Mouse (Mus musculus) spleen, postnatal 10 days (tissue): ENCODE measurements around the gene Actg1.
"Not testable (repeated sequence)": the region's sequence is repeated elsewhere in the genome, so short reads cannot be mapped to it uniquely, and the experiment has no call there.

Experiments used
- DNase-seq, 2 experiments: peaks; one replicate each; pipeline ENCODE4 v3.0.0; 2021 to 2022; ENCODE audit warnings: low spot score in 2 of 2

Actg1 gene

DNA sequence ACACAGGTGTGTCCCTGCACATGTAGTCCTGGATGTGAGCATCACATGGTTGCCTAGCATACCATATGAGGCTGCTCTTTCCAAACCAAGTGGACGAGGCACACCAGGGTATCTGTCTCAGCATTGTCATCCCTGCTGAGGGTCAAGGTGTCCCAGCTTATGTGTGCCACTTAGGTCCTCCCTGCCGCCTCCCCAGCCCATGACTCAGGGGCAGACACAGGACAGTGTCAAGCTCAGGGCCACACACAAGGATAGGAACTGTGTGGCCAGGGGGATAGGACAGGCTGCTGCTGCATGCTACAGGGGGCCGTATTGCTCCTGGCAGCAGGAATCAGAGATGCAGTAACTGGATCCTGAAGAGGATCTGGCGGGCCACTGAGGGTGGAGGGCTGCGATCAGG, 12.4 kb upstream of the Actg1 start:
- no peak for DNase-seq

DNA sequence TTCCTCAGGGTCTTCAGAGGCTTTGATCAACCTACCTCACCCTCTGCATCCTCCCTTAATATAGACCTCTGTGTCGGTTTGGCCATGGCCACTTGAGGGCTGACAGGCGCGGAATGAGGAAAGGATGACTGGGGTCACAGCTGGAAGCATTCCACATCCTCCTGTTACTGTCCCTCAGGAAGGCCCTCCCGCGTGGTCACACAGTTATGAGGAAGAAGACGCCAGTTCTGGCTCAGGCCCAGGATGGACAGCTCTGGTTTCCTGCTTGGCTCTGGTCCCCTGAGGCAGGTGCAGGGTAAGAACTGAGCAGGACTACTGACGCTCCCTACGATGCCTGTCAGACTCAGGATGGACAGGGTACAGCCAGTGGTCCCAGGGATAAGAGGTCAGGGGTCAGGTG, 11.7 kb upstream of the Actg1 start:
- no peak for DNase-seq

DNA sequence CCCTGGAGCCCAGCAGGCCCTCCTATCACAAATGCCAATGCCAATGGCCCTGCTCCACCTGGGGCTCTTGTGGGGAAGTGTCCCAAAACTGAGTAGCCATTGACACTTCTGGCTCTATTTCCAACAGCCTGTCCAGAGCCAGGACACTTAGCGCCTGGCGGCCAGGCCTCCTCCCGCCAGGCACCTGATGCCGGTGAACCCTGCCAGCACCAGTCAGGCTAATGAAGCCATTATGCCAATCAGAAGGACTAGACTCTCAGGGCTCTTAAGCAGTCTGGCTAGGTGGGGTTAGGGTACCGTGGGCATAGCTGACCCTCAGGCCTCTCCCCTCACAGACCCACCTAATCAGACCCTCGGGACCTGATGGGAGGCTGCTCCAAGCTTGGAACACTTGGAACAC, 11.0 kb upstream of the Actg1 start:
- DNase-seq = no peak

DNA sequence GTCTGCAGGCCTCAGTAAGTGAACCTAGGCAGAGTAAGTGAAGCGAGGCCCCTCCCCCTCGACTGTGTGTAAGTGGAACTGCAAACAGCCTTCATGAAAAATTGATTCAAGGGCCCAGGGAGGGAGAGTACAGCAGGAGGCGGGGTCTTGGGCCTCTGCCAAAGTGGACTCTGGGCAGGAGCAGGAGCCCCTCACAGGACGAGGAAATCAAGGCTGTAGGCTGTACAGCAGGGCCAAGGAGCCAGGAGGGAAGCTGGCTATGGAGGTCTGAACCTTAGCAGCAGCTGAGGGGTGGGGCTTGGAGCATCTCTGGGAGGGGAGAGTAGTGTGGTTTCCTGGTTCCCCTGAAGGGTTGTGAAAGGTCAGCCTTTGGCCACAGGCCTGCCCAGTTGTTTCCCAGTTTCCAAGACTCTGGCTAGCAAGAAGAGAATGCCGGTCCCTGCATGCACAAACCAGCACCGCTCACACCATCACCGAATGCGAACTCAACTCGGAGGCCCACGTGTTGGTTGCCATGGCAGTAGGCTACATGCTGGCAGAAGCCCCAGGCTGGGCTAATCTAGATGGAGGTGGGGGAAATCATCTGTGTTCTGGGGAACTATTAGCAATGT, 9.6 kb upstream of the Actg1 start:
- DNase-seq = no peak

DNA sequence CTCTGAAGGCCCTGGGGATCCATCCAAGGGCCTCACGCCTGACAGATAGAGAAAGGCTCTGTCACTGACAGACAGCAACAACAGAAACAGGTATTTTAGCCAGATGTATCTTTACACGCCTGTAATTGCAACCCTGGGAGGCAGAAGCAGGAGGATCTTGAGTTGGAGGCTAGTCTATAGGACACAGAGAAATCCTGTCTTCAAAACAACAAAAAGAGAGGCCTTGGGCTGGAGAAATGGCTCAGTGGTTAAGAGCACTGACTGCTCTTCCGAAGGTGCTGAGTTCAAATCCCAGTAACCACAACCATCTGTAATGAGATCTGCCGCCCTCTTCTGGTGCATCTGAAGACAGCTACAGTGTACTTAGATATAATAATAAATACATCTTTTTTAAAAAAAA, 8.6 kb upstream of the Actg1 start:
- no peak for DNase-seq

DNA sequence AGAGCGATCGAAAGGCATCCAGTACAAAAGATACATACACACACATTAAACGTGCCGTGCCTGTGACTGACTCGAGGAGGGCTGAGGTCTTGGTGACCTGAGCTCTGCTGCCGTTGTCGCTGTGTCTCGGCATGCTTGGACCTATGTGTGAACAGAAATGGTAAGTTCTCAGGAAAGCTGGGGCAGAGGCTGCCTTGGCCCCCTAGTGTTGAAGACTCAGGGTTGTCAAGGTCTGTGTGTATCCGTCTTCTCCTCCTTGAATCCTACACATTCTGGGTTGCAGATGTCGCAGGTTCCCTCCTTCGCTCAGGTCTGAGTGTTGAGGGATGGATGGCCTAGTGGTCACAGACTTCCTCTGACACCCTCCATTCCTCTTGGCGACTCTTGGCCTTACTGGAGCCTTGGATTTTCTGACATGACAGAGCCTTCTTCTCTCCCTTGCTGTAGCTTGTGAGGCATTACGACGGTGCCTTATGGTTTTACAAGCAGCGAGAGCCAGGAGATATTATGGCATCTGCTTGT, 8.0 kb upstream of the Actg1 start:
- DNase-seq = no peak

DNA sequence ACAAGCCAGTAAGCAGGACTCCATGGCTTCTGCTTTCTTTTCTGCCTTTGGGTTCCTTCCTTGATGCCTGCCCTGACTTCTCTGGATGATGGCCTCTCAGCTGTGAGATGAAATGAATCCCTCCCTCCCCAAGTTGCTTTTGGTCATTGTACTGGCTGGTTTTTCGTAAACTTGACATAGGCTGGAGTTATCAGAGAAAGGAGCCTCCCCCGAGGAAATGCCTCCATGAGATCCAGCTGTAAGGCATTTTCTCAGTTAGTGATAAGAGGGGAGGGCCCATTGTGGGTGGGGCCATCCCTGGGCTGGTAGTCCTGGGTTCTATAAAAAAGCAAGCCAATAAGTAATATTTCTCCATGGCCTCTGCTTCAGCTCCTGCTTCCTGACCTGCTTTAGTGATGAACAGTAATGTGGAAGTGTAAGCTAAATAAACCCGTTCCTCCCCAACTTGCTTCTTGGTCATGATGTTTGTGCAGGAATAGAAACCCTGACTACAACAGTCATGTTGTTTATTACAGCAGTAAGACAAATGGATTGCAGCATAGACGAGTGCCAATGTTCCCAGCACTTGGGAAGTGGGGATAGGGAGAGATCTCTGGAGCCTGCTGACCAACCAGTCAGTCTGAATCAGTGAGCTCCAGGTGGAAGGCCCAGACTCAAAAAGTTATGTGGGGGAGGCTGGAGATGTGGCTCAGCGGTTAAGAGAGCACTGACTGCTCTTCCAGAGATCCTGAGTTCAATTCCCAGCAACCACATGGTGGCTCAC, 7.1 kb upstream of the Actg1 start:
- peak in 1 of 2 experiments; percentile 24 for DNase-seq

DNA sequence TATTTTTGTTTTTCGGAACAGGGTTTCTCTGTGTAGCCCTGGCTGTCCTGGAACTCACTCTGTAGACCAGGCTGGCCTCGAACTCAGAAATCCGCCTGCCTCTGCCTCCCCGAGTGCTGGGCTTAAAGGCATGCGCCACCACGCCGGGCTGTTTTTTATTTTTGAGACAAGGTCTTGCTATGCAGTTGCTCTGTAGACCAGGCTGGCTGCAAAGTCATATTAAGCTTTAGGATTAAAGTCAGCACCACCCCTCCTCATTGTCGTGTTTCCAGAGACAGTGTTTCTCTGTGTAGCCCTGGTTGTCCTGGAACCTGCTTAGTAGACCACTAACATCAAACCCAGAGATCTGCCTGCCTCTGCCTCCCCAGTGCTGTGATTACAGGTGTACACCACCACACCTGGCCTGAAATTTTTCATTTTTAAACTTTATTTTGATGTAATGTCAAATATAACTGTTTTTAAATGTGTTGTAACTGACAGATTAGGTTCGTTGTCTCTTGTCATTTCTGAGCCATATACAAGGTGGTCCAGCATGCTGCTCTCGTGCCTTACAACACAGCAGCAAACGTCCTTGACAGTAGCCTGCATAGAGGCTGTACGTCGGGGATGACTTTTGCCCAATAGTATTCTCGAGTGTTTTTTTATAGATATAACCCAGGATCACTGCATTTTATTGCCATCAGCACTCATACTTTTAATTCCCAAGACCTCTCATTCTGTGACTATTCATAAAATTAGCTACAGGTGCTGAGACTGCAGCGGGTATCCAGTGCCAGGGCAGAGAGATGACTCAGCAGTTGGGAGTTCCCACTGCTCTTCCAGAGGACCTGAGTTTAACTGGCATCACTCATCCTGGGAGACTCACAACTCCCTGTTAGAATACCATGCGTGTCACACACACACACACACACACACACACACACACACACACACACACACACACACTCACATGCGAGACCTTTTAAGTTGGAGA, 6.2 kb upstream of the Actg1 start:
- peak in 1 of 2 experiments; percentile 33 for DNase-seq

DNA sequence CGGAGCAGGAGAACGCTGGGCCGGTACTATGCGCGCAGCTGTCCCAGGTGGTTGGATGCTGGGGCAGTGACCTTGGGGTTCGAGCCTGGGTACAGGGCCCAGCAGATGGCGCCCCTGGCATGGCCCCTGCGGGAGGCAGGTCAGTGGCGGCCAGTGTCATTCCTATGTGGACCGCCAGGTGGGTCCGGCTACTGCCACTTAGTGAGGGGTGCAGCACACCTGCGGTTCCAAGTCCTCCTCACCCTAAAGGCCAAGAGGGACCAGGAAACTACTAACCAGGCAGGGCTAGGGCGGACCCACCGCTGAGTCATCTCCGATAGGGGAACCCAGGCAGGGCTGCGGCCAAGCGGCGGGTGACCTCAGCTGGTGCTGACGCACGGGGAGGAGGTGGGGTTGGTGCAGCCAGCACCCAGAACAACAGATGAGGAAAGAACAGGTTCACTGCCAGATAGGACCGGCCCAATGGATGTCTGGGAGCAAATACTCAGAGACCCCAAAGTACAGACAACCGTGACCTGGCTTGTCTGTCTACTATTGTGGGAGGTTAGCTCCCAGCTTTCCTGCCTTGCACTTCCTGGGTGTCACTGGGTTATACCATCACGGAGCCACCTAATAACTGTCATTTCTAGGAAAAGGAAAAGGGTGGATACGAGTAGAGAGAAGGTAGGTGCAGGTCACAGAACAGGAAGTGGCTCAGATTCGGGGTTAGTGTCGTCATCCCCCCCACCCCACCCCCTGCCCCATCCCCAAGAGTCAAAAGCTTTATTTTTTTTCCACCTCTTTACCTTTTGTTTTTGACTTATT, 5.4 kb upstream of the Actg1 start:
- DNase-seq = peak; percentile 92 to 93

DNA sequence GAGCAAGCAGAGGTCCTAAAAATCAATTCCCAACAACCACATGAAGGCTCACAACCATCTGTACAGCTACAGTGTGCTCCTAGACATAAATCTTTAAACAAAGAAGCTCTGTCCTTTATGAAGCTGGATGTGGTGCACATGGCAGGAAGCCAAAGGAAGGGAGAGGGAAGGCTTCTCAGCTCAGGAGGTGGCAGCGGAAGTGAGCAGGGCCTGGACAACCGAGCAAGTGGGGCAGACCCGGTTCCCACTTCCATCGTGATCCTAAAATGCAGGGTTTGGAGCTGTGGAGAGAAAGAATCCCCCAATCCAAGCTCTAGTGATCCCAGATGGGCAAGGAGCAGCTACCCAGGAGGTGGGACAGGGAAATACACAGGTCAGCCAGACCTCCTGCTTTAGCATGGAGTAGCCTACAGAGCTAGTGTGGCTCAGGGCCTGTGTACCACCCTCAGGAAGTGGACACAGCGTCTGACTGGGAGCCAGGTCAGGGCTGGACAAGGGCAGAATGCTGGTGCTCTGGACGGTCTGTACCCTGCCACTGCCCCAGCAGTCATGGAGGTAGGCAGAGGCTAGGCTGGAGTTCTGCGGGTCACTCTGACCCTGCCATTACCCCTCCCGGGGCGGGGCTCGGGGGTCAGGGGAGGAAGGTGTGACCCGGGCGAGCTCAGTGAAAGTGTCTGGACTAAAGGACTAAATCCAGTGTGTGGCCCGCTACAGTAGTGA, 4.4 kb upstream of the Actg1 start:
- peak in 1 of 2 experiments; percentile 27 for DNase-seq

DNA sequence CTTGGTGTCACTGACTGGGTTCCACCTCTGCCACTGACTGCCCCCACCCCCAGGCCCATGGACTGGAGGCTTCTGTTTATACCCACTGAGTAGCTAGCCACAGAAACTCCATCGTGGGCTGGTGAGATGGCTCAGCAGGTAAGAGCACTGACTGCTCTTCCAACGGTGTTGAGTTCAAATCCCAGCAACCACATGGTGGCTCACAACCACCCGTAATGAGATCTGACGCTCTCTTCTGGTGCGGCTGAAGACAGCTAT, 3.7 kb upstream of the Actg1 start:
- DNase-seq = not testable (repeated sequence)

DNA sequence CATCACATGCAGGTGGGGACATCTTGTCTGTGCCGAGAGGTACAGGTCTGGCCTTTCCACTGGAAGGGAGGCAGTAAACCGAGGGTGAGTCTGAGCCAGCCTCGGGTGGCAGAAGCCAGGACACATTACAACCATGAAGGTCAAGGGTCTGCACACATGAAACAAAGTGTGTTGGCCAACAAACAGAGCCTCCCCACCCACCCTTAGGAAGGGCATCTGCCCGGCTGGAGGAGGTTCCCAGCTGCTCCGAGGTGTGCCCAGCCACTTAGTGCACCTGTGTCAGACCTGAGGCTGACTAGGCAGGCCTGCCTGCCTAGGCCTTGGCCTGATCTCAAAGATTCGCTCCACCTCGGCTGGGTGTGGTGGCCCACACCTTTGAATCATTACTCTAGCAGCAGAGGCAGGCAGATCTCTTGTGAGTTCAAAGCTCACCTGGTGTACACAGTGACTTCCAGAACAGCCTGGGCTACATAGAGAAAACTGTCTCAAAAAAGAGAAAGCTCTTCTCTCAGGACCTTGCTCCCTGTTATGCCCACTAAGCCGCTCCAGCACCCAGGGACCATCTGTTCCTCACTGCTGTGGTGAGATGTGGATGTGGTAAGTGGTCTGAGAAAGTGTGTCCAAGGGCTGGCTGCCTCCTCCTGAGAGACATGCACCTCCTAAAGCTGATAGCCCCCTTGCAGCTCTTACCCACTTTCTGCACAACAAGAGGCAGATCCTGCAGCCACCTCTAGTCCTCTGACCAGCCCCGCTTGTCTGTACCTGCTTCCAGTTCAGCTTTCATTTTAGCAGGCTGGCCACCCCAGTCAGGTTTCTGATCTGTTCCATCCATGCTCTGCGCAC, 3.1 kb upstream of the Actg1 start:
- peak; percentile 22 to 26 for DNase-seq

DNA sequence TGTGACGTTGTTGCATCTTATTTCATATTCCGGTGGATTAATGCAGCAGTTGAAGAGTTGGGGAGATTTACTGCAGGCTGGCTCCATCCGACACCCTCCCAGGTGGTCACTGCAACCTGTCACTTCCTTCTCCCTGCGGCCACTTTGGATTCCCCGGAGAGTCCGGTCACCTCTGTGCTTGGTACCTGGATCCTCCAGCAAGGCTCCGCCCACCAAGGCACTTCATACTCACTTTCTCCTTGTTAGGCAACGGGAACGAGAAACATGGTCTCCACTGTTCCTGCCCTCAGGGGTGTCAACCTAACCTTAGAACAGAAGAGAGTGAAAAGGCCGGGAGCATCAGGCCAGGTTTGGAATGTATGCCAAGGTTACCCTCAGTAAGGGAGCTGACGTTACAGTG, 2.4 kb upstream of the Actg1 start:
- DNase-seq = peak; percentile 40 to 46

DNA sequence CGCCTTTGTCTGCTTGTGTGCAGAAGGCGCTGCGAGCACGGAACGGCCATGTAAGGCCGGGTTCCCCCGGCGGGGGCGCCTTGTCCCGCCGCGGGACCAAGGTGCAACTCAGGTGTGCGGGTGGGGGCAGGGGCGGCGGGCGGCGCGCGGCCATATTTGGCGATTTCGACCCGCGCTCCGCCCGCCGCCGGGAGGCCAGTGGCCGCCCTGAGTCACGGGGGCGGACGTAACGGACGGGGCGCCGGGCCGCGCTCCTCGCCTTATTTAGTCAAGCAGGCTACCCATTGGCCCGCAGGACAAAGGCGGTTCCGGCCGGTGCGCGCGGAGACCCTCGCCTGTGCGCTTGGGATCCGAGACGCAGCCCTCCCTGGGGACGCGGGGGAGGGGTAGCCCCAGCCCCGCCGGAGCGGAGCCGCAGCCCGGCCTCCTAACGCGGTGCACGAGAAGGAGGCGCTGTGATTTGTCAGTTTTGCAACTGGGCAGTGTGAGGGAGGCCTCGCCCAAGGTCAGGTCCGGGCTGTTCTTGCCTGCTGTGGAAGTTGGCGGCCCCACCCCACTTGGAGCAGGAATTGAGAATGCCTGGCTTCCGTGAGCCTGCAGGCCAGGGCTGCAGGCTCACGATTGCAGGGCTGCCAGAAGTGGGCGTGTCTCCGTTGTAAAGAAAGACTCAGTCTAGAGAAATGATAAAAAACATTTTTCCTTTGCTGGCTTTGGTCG, 1.8 kb upstream of the Actg1 start:
- DNase-seq = peak; percentile 75 to 76

DNA sequence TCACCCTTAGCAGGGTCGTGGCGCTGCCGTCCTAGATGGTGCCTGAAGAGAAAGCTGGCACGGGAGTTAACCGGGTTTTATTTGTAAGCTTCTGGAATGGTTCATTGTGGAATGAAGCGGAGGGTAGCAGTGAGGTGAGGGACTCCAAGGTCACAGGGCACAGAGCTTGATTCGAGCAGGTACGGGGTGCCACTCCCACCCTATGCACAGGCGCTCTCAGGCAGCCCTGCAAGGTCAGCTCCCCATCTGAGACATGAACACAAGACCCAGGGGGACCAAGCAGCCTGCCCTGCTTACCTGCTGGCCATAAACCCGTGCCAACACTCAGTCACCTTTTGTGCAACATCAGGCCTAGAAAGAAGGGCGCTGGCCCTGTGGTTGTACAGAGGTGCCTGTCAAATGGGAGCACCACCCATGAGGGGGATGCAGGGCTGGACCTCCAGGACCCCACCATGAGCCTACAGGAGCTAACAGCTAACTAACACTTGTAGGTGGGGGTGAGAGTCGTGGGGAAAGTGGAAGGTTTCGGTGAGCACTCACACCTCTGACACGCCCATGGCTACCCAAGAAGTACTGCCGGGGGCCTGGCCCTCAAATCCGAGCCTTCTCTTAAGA, 1.1 kb upstream of the Actg1 start:
- peak; percentile 54 to 71 for DNase-seq

DNA sequence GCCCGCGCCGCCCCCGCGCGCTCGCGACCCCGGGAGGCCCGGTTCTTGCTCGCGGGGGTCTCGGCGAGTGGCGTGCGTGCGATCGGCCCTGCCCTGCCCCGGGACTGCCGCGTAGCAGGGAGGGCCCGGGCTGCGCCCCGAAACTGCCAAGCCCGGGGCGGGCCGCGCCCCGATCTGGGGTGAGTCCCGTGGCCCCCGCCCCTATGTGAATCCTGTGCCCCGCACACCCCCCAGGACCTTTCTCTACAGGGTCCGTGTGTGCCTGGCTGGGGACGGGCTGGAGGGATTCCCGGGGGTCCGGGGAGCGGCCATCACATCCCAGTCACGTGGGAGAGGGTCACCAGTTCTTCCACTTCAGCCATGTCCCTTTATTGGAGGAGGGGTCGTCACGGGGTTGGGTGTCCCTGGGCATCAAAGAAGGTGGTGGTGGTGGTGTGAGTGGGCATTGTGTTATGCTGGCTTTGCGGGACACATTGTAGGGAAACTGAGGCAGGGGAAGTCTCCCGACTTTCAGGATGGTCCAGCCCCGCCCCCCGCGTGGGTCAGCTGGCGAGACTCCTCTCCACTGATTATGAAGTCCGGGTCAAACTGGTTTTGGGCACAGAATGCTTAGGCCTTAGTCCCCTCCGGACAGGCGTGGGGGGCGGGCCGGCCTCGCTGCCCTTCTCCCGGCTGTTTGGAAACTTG, 485 bp upstream of the Actg1 start:
- DNase-seq = peak; percentile 59 to 63

DNA sequence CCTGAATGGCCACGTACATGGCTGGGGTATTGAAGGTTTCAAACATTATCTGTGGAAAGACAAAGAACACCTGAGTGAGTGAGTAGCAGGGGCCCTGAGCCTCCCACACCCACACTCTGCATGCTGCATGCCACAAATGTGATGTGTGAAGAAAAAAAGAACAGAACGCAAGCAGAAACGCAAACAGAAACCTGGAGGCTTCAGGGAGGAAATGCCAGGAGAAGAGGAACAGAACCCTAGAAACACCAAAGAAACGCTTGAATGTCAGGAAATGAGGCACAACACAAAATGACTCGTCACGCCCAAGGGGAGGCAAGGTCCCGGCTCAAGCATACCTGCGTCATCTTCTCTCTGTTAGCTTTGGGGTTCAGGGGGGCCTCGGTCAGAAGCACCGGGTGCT, 1.0 kb downstream of the Actg1 start:
- peak; percentile 36 to 41 for DNase-seq

DNA sequence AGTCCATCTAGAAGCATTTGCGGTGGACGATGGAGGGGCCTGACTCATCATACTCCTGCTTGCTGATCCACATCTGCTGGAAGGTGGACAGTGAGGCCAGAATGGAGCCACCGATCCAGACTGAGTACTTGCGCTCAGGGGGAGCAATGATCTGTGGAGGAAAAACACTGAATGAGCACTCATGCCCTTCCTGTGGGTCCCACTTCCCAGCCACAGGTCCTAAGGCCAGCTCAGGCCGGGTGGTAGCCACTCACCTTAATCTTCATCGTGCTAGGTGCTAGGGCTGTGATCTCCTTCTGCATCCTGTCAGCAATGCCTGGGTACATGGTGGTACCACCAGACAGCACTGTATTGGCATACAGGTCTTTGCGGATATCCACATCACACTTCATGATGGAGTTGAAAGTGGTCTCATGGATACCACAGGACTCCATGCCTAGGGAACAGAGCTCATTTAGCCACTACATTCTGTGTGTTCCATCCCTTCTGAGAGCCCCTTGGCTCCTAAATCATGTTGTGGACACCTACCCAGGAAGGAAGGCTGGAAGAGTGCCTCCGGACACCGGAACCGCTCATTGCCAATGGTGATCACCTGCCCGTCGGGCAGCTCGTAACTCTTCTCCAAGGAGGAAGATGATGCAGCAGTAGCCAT, 1.8 kb downstream of the Actg1 start:
- peak in 1 of 2 experiments; percentile 14 for DNase-seq
